Mouse (Mus musculus) hindbrain, embryonic 15.5 days (tissue): Measurements from ENCODE around the gene Fbxl5. TPM values are rescaled to one million over a fixed set of nuclear protein-coding genes. Genes with fewer than 3 reads are reported as not detected.

Source experiments
- ATAC-seq: fragments of 200-750 bp; cut with Nextera tagmentation; 2 replicates; pipeline ENCODE4 v1.8.0; 2017; ENCODE audit warnings: low read depth, moderate number of reproducible peaks, moderate TSS enrichment; ENCODE audit not compliant: low FRiP score
- H3K27ac ChIP-seq: fragments of 300-500 bp; sonication (generic); replicated peaks from 2 replicates; pipeline ENCODE4 v1.5.1; 2015; ENCODE audit warnings: mild to moderate bottlenecking, inconsistent platforms
- H3K27me3 ChIP-seq: fragments of 300-500 bp; sonication (generic); 2 replicates; pipeline ENCODE4 v1.6.1; 2015; ENCODE audit warnings: control low read depth, inconsistent platforms
- H3K36me3 ChIP-seq: fragments of 300-500 bp; sonication (generic); 2 replicates; pipeline ENCODE4 v1.6.1; 2015; ENCODE audit warnings: control low read depth, inconsistent platforms
- H3K4me1 ChIP-seq: fragments of 300-500 bp; sonication (generic); replicated peaks from 2 replicates; pipeline ENCODE4 v1.6.1; 2015; ENCODE audit warnings: control low read depth, inconsistent platforms
- H3K4me2 ChIP-seq: fragments of 300-500 bp; sonication (generic); 2 replicates; pipeline ENCODE4 v1.6.1; 2015; ENCODE audit warnings: moderate library complexity, mild to moderate bottlenecking, inconsistent platforms
- H3K4me3 ChIP-seq: fragments of 300-500 bp; sonication (generic); 2 replicates; pipeline ENCODE4 v1.5.1; 2015; ENCODE audit warnings: mild to moderate bottlenecking, inconsistent platforms
- H3K9ac ChIP-seq: fragments of 300-500 bp; sonication (generic); 2 replicates; pipeline ENCODE4 v1.6.1; 2015; ENCODE audit warnings: inconsistent platforms
- H3K9me3 ChIP-seq: fragments of 300-500 bp; sonication (generic); 2 replicates; pipeline ENCODE4 v1.6.1; 2016; ENCODE audit warnings: control low read depth, inconsistent platforms
- WGBS: fragments of 180-500 bp; shearing (Covaris S2); methylation state at CpG from one replicate; pipeline ENCODE4 v1.1.7; 2015; 5-methylcytosine and 5-hydroxymethylcytosine counted together
- polyA plus RNA-seq: library from polyadenylated mRNA; unstranded; fragments of >200 nt; fragmentation: Nextera tagmentation; extraction: Ambion mirVana; gene quantifications from 2 replicates; pipeline ENCODE4 v1.2.1, GENCODE M21; 2015

Gene Fbxl5
- 74.1 and 74.4 TPM in 2 replicates for polyA plus RNA-seq

DNA sequence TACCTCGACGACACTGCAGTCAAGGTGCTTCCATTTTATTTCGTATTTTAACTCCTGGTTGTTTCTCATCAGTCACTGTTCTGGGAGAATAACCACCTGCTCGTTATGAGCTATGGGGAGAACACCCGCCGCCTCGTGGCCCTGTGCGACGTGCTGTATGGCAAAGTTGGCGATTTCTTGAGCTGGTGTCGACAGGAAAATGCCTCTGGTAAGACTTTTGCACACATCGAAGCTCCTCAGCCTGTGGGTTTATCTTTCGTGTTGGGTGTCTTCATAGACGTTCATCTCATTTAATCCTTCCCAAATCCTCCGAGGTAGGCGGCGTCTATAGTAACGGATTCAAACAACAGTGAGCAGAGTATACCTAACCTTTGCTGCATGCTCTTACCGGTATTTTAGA lies at the start of gene Fbxl5:
Gene Fbxl5, minus strand, starts transcription at position 101 of the 400 bp plus-strand sequence.
- Histone ChIP-seq H3K27me3 (no peaks in the 10 kb centered on the region), H3K4me2 (no peak within 1 kb of the TSS), H3K4me3 (no peak within 1 kb of the TSS), H3K9me3 (no peaks in the 10 kb centered on the region), H3K27ac (no peak within 1 kb of the TSS), H3K9ac (no peak within 1 kb of the TSS), H3K4me1 (no peaks in the 10 kb centered on the region), H3K36me3 (no peaks in the 10 kb centered on the region)
- 84% methylated on average over 19 of the region's 19 CpGs for WGBS
- ATAC-seq, result no peak

DNA sequence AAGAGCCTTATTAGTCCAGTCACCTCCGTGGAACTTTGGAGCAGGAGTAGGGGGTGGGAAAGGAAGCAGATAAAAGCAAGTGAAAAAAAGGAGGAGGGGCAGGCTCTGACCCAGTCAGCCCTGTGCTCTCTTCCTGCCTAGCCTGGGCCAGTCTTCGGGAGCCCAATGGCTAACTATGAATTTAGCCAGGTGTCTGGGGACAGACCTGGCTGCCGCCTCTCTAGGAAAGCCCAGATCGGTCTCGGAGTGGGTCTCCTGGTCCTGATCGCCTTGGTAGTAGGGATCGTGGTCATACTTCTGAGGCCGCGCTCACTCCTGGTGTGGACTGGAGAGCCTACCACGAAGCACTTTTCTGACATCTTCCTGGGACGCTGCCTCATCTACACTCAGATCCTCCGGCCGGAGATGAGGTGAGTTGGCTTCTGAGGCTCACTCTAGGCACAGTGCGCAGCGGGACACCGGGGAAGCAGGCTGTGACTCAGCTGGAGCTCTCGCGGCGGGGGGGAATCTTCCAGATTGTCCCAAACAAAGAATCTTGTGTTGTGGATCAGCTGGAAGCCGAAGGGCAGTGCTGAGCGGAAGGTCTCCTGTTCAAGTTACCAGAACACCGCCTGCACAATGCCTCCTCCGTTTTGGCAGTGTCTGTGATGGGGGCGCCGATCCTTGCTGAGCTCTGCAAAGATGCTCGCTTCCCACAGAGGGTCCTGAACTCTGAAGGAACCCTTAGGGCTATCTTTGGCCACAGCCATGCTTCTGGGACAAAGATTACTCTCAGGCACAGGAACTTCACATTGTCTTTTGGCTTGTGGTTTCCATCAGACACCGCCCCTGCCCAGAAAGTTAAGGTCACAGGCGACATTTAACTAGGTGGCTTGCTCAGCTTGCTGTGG lies 47.5 kb upstream of the Fbxl5 start:
- Histone ChIP-seq H3K4me3 (peak overlapping the region; percentile 32), H3K27me3 (no peaks in the 10 kb centered on the region), H3K27ac (no peak overlapping the region), H3K4me2 (peak overlapping the region; percentile 60), H3K4me1 (peaks cover 9% of the 10 kb centered on the region), H3K9ac (0 out of 2 replicates have a peak overlapping the region, but pooled peaks have one; percentile 2), H3K36me3 (no peaks in the 10 kb centered on the region), H3K9me3 (no peaks in the 10 kb centered on the region)
- WGBS, result 5% methylated on average over 28 of the region's 28 CpGs
- peak; percentile 23; the same call in 1 of the 2 replicates for ATAC-seq

DNA sequence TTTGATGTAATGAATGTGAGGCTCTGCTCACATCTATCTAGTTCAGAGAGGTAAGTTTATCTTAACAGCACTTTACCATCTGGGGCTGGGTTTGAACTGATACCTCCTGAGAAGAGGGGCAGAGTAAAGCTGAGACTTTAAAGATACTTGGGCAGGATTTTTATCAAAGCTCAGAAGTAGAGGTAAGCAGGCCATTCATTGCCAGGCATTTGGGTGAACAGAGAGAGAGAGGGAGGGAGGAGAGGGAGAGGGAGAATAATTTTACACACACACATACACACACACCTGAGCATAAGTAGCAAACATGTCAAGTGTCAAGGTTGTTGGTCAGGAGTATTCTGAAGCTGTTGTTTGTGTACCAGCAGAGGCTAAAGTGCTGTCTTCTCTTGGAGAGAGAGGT lies 46.8 kb upstream of the Fbxl5 start, which contains the start of gene Cd38:
Gene Cd38, plus strand, starts transcription at position 301 of the 400 bp plus-strand sequence.
- no peaks in the 10 kb centered on the region for H3K27me3 ChIP-seq
- ATAC-seq, result no peak
- peak within 1 kb of the TSS; percentile 60 for H3K4me2 ChIP-seq
- no peaks in the 10 kb centered on the region for H3K36me3 ChIP-seq
- H3K4me3 ChIP-seq, result peak within 1 kb of the TSS; percentile 32
- no peaks in the 10 kb centered on the region for H3K9me3 ChIP-seq
- no peak within 1 kb of the TSS for H3K27ac ChIP-seq
- H3K9ac ChIP-seq, result 0 out of 2 replicates have a peak within 1 kb of the TSS, but pooled peaks have one; percentile 2
- H3K4me1 ChIP-seq, result peaks cover 9% of the 10 kb centered on the region

DNA sequence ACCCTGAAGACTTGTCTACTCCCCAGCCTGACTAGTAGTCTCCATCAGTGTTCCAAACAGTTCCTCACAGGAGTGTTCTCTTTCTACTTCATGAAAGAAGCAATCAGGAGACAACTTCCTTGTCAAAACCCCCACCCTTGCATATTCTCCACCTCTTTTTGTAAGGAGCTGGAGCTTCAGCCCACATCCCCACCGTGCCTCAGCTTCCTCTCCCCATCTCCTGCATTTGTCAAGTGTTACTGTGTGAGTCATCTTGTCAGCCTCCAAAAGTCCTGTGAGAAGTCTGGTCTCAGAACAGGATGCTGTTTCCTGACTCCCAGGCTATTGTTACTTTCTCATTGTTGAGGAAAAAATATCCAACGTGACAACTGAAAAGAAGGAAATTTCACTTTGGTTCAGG lies 43.9 kb upstream of the Fbxl5 start:
- Histone ChIP-seq H3K27ac (no peak overlapping the region), H3K4me3 (no peak overlapping the region), H3K36me3 (no peaks in the 10 kb centered on the region), H3K4me2 (no peak overlapping the region), H3K9ac (no peak overlapping the region), H3K9me3 (no peaks in the 10 kb centered on the region), H3K4me1 (peaks cover 9% of the 10 kb centered on the region), H3K27me3 (no peaks in the 10 kb centered on the region)
- WGBS, result 84% methylated on average over 2 of the region's 2 CpGs
- ATAC-seq, result no peak

DNA sequence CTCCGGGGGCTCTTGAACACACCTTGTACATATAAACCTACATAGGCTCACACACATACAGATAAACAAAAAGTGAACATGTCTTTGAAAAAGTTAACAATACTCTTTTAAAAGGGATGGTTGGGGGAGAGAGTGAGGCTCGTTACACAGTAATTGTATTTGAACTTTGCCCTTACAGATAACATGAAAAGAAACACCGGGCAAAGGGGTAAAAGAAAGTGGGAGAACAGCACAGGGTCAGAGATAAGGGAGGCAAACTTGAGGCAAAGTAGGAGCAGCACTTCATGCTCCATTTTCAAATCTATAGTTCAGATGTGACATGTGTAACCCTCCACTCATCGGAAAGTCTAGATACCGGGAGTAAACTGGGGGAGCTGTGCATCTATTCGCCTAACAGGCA lies 42.2 kb upstream of the Fbxl5 start:
- Histone ChIP-seq H3K4me3 (no peak overlapping the region), H3K27ac (no peak overlapping the region), H3K4me2 (no peak overlapping the region), H3K36me3 (no peaks in the 10 kb centered on the region), H3K9ac (no peak overlapping the region), H3K4me1 (peaks cover under 1% of the 10 kb centered on the region; the same call in 1 of the 2 replicates), H3K9me3 (no peaks in the 10 kb centered on the region), H3K27me3 (no peaks in the 10 kb centered on the region)
- ATAC-seq, result no peak
- 83% methylated on average over 6 of the region's 6 CpGs for WGBS

DNA sequence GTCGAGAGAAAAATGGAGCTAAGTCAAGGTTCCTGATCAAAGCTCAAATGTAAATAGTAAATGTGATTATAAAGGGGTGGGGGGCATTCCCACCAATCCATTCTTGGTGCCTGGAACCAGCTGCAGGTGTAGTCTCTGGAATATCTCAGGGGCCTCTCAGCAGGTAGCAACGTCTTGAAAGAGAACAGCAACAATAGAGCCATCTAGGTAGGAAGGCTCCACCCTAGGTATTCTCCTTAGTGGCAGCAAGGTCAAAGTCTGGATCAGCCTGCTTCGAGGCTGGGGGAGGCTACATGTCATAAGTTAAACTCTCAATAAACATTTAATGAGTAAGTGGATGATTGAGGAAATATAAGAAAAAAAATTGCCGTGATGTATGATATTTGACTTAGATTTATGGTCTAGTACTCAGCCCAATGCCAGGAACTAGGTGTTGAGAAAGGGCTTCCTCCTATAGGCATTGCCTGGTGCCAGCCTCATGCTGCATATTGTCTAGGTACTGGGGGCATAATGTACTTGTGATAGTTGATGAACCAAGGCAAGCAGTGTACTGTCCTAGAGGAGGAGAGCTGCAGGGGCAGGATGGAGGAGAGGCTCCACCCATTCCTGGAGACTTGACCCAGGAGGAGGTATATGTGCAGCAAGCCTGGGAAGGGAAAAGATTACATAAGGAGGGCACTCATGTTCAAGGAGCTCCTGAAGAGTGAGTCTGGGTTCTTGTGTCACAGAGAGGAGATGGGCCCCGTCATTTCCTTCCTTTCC lies 39.4 kb upstream of the Fbxl5 start:
- Histone ChIP-seq H3K27me3 (no peaks in the 10 kb centered on the region), H3K36me3 (no peaks in the 10 kb centered on the region), H3K27ac (no peak overlapping the region), H3K4me2 (no peak overlapping the region), H3K4me3 (no peak overlapping the region), H3K9ac (no peak overlapping the region), H3K4me1 (no peaks in the 10 kb centered on the region), H3K9me3 (no peaks in the 10 kb centered on the region)
- 77% methylated on average over 5 of the region's 5 CpGs for WGBS
- ATAC-seq, result no peak

DNA sequence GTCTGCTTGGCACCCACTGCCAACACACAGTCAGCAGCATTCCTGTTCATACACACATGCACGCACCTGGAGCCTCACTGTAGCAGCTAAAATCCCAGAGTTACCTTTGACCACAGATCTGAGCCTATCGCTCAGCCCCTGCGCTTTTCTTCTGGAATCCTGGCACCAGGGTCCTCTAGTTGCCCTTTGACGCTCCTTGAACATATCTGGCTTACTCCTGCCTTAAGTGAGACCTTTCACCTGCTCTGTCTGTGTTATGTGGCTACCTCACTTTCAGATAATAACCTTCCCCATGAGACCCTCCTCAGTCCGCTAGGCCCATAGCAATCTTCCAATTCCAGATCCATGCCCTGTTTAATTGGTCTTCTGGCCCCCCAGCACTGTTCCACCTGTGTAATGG lies 38.7 kb upstream of the Fbxl5 start:
- Histone ChIP-seq H3K4me1 (no peaks in the 10 kb centered on the region), H3K4me2 (no peak overlapping the region), H3K9me3 (no peaks in the 10 kb centered on the region), H3K27ac (no peak overlapping the region), H3K9ac (no peak overlapping the region), H3K4me3 (no peak overlapping the region), H3K27me3 (no peaks in the 10 kb centered on the region), H3K36me3 (no peaks in the 10 kb centered on the region)
- ATAC-seq, result no peak
- 89% methylated on average over 5 of the region's 5 CpGs for WGBS

DNA sequence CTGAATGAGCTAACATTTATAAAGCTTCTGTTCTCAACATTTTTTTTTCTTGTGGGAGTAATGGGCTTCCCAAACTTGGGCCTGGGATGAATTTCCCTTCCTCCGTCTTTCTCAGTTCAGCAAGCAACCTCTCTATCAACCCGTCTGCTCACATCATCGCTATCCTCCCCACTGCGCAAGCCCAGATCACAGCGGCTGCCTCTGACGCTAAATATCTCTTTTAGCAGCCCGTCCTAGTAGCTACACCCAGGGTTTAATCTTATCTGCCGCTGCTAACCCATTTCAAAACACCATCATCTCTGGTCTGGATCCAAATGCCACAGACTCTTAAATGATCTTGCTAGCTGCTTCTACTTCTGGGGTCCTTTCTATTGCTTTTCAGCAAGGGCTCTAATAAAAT lies 38.2 kb upstream of the Fbxl5 start:
- 93% methylated on average over 8 of the region's 8 CpGs for WGBS
- no peak for ATAC-seq
- H3K9me3 ChIP-seq, result no peaks in the 10 kb centered on the region
- no peak overlapping the region for H3K4me3 ChIP-seq
- no peak overlapping the region for H3K27ac ChIP-seq
- H3K4me1 ChIP-seq, result no peaks in the 10 kb centered on the region
- H3K27me3 ChIP-seq, result no peaks in the 10 kb centered on the region
- H3K4me2 ChIP-seq, result no peak overlapping the region
- no peaks in the 10 kb centered on the region for H3K36me3 ChIP-seq
- no peak overlapping the region for H3K9ac ChIP-seq

DNA sequence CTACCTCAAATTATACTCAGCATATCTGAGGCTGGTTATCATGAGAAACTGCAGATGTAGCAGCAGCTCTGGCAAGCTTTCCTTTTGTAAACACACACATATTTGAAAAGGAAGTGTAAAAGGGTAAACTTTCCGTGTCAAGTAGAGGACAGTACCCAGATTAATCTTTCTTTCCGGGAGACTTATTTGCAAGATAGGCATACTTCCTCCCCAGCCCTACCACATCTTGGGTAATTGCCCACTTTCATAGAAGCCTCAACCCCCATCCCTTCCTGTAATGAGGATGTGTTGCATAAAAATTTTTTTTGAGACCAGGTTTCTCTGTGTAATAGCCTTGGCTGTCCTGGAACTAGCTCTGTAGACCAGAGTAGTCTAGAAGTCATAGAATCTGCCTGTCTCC lies 34.3 kb upstream of the Fbxl5 start:
- Histone ChIP-seq H3K4me2 (no peak overlapping the region), H3K9ac (no peak overlapping the region), H3K27ac (no peak overlapping the region), H3K27me3 (no peaks in the 10 kb centered on the region), H3K4me3 (no peak overlapping the region), H3K4me1 (no peaks in the 10 kb centered on the region), H3K36me3 (no peaks in the 10 kb centered on the region), H3K9me3 (no peaks in the 10 kb centered on the region)
- WGBS, result 79% methylated on average over 2 of the region's 2 CpGs
- ATAC-seq, result no peak

DNA sequence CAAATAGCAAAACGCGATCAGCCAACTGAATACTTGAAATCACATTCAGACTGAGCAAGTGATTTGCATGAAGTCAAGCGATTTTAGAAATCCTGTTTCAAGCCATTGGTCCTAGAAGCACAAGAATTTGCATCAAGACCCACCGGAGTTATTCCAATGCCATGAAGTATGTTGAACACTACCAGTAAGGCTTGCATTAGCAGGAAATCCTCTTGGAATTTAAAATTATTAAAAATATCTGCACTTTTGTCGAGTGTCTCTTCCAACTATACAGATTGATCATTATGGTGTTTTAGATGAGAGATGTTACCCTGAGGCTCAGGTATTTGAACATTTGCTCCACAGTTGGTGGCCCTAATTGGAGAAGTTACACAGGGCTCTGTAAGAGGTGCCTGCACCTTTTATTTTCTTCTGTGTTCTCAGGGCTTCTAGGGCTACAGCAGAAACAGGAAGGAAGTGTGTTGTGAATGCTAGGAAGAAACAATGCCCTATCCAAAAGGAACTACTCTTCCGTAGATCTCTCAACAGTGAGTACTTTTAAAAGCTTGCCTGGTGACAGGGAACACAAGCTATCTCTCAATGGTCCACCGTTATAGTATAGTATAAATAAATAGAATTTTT lies 32.5 kb upstream of the Fbxl5 start:
- H3K9me3 ChIP-seq, result no peaks in the 10 kb centered on the region
- 84% methylated on average over 7 of the region's 7 CpGs for WGBS
- no peak overlapping the region for H3K4me3 ChIP-seq
- H3K4me2 ChIP-seq, result no peak overlapping the region
- no peak overlapping the region for H3K27ac ChIP-seq
- no peaks in the 10 kb centered on the region for H3K4me1 ChIP-seq
- no peak overlapping the region for H3K9ac ChIP-seq
- no peaks in the 10 kb centered on the region for H3K27me3 ChIP-seq
- H3K36me3 ChIP-seq, result no peaks in the 10 kb centered on the region
- no peak for ATAC-seq

DNA sequence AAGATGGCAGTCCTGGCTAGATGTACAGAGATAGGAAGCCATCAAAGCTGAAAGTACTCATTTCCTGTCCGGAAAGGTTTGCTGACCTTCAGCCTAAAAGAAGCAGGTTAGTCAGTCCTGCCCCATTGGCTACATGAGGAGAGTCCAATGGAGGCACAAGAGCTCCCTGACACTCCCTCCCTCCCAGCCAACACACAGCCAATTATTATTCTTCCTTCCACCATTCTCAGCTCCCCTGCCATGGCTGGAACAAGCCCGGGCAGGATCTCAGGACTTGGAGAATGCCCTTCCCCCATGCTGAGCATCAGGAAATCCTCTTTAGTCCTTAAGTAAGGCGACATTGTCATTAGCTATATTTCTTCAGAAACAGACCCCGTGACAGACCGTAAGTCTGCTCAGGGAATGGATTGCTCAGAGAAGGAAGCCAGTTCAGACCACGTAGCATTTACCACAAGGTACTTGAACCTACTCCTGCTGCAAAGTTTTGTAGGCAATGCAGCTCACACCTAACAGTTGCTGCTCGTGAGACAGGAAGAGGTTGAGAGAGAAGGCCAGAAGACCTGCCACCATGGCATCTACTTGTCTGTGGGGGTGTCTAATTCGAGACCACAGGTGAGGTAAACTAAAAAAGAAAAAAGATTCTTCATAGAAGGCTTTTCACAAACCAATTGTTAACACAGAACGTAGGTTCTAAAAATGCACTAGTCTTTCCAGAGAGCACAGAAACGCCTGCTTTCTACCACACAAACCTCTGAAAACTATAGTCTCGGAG lies 31.8 kb upstream of the Fbxl5 start:
- Histone ChIP-seq H3K4me2 (no peak overlapping the region), H3K9me3 (no peaks in the 10 kb centered on the region), H3K4me1 (no peaks in the 10 kb centered on the region), H3K27ac (no peak overlapping the region), H3K4me3 (no peak overlapping the region), H3K36me3 (no peaks in the 10 kb centered on the region), H3K9ac (no peak overlapping the region), H3K27me3 (no peaks in the 10 kb centered on the region)
- ATAC-seq, result no peak
- 86% methylated on average over 11 of the region's 11 CpGs for WGBS
